Mouse (Mus musculus) macrophage (primary cell): Measurements from ENCODE around the gene Disp3. TPM values are rescaled to one million over a fixed set of nuclear protein-coding genes. Genes with fewer than 3 reads are reported as not detected.

Experiments
- H3K27ac ChIP-seq: fragments of 350-480 bp; formaldehyde crosslinking; 2 replicates; pipeline ENCODE4 v1.9.0; 2021
- H3K36me3 ChIP-seq: fragments of 350-480 bp; formaldehyde crosslinking; 2 replicates; pipeline ENCODE4 v1.9.0; 2021; ENCODE audit errors: inconsistent target
- H3K4me3 ChIP-seq: fragments of 350-480 bp; formaldehyde crosslinking; 2 replicates; pipeline ENCODE4 v1.9.0; 2021; ENCODE audit errors: inconsistent target
- H3K79me2 ChIP-seq: fragments of 350-480 bp; formaldehyde crosslinking; 2 replicates; pipeline ENCODE4 v1.9.0; 2021; ENCODE audit errors: inconsistent target
- WGBS: methylation state at CpG from one replicate; pipeline ENCODE4 v1.1.7; 2026; ENCODE audit warnings: inconsistent platforms; ENCODE audit not compliant: missing documents; 5-methylcytosine and 5-hydroxymethylcytosine counted together
- polyA plus RNA-seq: library from polyadenylated mRNA; stranded (reverse); fragments of 250-400 nt; gene quantifications from 3 replicates; pipeline ENCODE4 v1.2.4, GENCODE M21; 2018; ENCODE audit warnings: inconsistent platforms

Disp3 gene
- polyA plus RNA-seq, 1 experiment from 2014 or later, result not detected

DNA sequence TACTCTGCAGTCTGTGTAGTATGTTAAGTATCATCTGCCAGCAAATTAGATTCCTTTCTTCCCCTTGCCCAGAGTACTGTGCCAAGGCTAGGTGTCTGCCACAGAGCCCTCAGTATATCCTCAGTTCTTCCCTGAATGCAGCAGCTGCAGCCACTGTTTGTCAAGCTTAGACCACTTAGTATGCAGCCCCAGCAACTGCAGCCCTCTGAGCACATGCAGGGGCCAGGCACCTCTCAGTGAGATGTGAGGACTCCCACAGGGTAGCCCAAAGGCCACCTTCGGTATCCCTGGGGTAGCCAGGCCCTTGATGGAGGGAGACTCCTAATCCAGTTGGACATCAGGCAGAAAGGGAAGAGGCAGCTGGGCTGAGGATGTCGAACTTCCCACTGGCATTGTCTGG lies 14.5 kb downstream of the Disp3 start:
- Histone ChIP-seq H3K79me2 (no peaks in the 10 kb centered on the region), H3K36me3 (no peaks in the 10 kb centered on the region), H3K4me3 (no peak overlapping the region), H3K27ac (no peak overlapping the region)
- WGBS, result 7% methylated on average over 2 of the region's 2 CpGs

DNA sequence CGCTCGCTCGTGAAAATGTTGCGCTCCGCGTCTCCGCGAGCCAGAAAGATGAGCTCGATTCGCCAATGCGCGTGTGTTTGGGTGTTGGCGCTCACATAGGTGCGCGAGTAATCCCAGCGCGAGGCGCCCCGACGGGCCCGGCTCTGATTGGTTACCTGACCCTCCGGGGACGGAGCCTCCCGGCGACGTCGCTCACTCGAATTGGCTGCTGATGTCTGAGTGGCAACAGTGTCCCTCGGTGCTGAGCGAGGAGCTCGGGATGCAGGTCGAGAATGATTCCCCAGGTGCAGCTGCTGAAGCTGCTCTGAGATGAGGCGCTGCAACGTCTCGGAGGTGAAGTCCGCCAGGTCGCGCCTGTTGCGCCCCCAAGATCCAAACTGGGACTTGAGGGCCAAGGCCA lies 16.1 kb downstream of the Disp3 start:
- Histone ChIP-seq H3K27ac (no peak overlapping the region), H3K79me2 (no peaks in the 10 kb centered on the region), H3K4me3 (no peak overlapping the region), H3K36me3 (no peaks in the 10 kb centered on the region)
- 7% methylated on average over 38 of the region's 39 CpGs for WGBS

DNA sequence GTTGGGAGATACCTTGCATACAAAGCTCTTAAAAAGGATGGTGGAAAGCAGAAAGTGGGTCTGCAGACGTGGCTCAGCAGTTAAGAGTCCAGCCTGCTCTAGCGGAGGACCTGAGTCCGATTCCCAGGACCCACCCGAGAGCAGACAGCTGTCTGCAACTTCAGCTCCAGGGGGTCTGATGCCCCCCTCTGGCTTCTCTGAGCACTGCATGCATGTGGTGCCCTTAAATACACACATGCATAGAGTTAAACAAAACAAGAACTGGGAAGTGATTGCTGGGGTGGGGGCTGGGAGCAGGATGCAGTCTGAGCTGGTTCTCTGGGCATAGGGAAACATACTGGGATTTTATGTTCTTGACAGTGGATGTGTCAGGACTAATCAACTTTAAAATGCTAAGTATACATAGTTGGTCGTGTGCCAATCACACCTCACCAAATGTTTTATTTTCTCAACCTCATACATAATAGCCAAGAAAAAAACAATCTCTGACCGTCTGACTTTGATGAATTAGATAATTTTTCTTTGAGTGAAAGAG lies 20.7 kb downstream of the Disp3 start:
- Histone ChIP-seq H3K4me3 (no peak overlapping the region), H3K27ac (no peak overlapping the region), H3K36me3 (no peaks in the 10 kb centered on the region), H3K79me2 (no peaks in the 10 kb centered on the region)
- 93% methylated on average over 6 of the region's 6 CpGs for whole genome bisulfite sequencing

DNA sequence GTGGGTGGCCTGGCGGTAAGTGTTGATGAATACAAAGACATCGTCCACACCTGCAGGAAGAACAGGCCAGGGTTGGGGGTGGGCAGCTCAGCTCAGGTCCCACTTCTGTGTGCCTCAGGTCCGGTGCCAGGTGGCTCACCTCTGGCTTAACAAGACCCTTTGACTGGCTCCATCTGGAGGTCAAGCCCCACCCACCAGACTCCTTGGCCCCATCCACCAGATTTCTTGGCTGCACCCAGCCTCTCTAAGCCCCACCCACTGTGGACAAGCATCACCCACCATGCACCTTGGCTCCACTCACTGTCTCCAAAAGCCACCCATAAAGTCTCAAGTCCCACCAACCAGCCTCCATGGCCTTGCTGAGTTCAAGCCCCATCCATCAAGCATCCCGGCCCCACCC lies 27.8 kb downstream of the Disp3 start:
- WGBS, result 95% methylated on average over 4 of the region's 4 CpGs
- Histone ChIP-seq H3K27ac (no peak overlapping the region), H3K79me2 (no peaks in the 10 kb centered on the region), H3K36me3 (no peaks in the 10 kb centered on the region), H3K4me3 (no peak overlapping the region)

DNA sequence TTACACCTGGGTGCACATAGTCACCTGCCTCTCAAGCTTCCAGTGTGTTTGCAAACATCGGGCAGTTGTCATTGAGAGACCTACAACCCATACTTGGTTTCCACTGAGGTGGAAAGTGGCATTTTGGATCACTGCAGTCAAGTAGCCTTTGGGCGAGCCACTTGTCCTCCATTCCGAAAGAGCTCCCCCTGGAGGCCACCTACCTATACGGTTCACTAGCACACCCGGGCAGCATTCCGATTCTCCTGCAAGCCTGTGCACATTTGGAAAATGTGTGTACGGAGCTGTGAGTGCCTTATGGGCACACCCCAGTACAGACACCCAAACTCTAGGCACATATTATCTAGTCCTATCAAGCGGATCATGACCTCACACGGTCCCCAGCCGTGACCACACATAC lies 38.4 kb downstream of the Disp3 start:
- Histone ChIP-seq H3K36me3 (no peaks in the 10 kb centered on the region), H3K79me2 (no peaks in the 10 kb centered on the region), H3K4me3 (no peak overlapping the region), H3K27ac (no peak overlapping the region)
- 54% methylated on average over 9 of the region's 10 CpGs for WGBS

DNA sequence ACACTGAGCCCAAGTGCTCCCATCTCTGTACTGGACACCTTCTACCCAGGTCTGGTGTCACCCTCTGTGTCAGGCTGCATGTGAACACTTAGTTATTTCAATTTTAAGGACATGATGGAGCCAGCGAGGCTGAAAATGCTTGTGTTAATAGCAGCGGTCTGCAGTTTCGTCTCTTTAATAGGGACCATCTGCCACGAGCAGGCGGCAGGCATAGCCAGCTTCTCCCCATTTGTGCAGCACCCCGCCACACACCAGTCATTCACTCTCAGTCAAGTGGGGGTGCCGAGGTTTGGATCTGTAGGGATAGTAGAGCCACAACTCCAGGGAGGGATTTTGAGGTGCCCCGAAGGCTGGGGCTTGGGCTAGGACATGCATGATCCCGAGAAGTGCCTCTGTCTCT lies 47.4 kb downstream of the Disp3 start:
- WGBS, result 88% methylated on average over 9 of the region's 9 CpGs
- H3K4me3 ChIP-seq, result no peak overlapping the region
- no peaks in the 10 kb centered on the region for H3K36me3 ChIP-seq
- H3K27ac ChIP-seq, result no peak overlapping the region
- no peaks in the 10 kb centered on the region for H3K79me2 ChIP-seq

DNA sequence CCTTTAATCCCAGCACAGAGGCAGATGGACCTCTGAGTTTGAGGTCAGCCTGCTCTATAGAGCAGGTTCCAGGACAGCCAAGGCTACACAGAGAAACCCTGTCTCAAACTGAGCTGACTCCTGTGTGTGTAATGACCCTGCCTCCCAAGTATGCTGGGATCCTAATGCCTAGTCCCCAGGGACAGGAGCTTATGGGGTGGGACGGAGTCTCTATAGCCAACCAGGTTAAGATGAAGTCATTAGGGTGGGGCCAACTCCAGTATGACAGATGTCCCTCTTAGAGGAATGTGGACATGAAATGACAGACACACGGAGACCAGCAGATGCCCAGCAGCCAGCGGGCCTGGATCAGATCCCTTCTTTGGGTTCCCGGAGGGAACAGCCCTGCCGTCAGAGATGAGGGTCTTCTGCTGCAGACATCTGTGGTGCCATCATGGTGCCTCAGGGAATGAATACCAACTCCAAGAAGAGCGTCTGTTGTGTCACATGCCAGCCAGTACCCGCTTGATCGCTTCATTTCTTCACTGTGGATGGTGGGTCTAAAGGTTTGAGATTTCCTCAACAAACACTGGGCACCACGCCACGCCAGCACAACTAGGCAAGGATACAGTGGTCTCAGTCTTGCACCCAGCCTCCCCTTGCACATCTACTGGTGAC lies 48.2 kb downstream of the Disp3 start:
- no peaks in the 10 kb centered on the region for H3K79me2 ChIP-seq
- no peak overlapping the region for H3K27ac ChIP-seq
- WGBS, result 94% methylated on average over 10 of the region's 10 CpGs
- H3K36me3 ChIP-seq, result no peaks in the 10 kb centered on the region
- H3K4me3 ChIP-seq, result no peak overlapping the region

DNA sequence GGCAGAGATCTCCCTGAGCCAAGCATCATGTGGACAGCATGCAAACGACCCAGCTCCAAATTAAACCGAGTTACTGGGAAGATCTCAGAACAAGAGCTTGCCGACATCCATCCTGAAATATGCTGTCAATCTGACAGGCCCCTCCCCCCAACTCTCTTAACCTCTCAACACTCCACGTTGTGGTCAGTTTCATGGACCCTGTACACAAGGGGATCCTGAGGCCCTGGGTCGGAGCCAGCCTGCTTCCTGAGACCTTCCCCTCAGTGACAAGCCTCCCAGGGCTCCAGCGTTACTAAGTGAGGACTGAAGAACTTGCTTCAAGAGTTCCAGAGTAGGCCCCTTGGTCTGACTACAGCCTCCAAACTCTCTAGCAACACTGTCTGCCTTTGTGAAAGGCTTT lies 48.8 kb downstream of the Disp3 start:
- H3K79me2 ChIP-seq, result no peaks in the 10 kb centered on the region
- H3K36me3 ChIP-seq, result no peaks in the 10 kb centered on the region
- no peak overlapping the region for H3K27ac ChIP-seq
- H3K4me3 ChIP-seq, result no peak overlapping the region
- 53% methylated on average over 6 of the region's 6 CpGs for WGBS

DNA sequence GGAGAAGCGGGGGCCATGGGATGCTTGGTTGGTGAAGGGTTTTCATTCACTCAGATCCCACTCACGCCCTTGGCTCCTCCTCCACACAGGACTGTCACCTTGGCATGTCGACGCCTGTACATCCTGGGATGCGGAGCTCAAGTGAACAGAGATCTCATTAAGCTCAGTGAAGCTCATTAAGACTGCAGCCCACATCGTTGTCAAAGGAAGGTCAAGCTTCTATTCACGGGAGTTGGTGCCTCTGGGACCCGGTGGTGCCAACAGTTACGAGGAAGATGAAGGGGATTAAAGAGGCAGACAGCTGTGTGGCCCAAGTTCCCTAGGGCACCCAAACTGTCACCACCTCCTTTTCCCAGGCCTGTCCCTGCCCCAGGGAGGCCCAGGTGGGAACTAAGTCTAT lies 49.5 kb downstream of the Disp3 start:
- H3K4me3 ChIP-seq, result no peak overlapping the region
- H3K36me3 ChIP-seq, result no peaks in the 10 kb centered on the region
- no peaks in the 10 kb centered on the region for H3K79me2 ChIP-seq
- H3K27ac ChIP-seq, result no peak overlapping the region
- 80% methylated on average over 9 of the region's 9 CpGs for WGBS

DNA sequence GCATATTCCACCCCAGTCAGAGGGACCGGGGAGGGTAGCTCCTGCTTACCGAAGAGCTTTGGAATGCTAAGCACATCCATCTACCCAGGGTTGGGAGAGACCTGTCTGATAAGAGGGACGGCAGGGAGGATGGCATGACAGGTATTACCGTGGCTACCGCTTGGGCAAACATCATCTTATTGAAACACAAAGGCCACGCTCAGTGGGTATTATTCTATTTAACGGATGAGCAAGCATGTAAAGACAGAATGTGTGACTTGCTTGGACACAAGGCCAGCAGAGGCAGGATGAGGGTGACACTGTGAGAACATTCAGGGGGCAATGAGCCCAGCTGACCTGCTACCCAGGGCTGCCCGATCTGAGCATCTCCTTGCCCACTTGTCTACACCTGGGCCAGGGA lies 51.1 kb downstream of the Disp3 start:
- WGBS, result 92% methylated on average over 8 of the region's 8 CpGs
- H3K36me3 ChIP-seq, result no peaks in the 10 kb centered on the region

DNA sequence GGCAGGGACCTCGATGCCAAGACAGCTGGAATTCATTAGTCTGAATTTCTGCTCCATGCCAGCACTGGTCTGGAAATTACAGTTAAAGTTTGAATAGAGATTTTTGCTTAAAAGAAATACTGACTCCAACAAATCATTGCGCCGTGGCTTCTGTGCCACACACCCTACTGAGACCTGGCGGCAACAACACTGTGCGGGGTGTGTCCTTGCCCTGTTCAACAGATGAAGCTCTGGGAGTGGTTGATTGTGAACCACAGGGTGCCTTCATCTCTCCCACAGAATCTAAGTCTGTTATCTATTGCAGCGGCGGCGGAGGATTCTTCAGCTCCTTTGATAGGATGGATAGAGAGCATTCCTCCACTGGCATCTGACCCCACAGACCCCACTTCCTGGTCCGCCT lies 54.7 kb downstream of the Disp3 start:
- 88% methylated on average over 9 of the region's 9 CpGs for WGBS
- no peak overlapping the region for H3K27ac ChIP-seq
- no peaks in the 10 kb centered on the region for H3K79me2 ChIP-seq
- no peaks in the 10 kb centered on the region for H3K36me3 ChIP-seq
- H3K4me3 ChIP-seq, result no peak overlapping the region

More for the DNA sequence above, 51.1 kb downstream of the Disp3 start:
- H3K27ac ChIP-seq, result no peak overlapping the region
- H3K79me2 ChIP-seq, result no peaks in the 10 kb centered on the region
- H3K4me3 ChIP-seq, result no peak overlapping the region

DNA sequence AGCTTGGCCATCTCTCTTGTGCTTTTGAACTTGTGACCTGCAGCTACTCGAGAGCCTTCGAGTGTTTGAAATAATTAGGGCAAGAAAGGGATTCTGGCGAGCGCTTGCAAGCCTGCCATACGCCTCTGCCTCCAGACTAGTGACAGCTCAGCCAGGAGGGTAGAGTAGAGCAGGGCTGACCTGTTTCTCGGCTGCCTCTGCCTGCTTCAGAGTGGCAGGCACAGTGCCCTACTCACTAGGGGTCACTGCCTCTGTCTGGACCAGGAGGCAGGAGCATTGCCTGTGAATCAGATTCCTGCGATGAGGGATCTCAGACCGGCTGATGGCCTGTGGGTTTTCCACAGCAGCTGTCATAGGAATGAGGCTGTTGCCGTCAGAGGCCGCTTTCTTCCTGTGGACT lies 55.1 kb downstream of the Disp3 start:
- WGBS, result 62% methylated on average over 10 of the region's 10 CpGs

DNA sequence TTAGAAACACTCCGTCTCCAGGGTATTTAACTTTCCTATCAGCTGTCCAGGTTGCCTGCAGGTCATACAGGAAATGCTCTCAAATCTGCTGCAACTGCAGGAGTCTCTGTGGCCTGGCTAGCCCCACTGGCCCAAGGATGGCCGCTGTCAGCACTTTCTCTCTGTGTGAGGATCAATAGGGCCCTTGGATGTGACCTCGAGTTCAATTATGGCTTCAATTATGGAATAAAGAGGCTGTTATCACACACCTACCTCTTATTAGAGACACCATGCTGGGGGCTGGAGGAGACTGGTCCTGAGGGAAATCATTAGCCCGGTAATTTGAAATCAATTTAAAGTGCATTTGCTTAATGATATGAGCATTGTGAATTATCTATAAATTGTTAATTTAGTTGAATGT lies 55.6 kb downstream of the Disp3 start:
- WGBS, result 82% methylated on average over 4 of the region's 4 CpGs
- H3K36me3 ChIP-seq, result no peaks in the 10 kb centered on the region
- H3K27ac ChIP-seq, result no peak overlapping the region
- H3K4me3 ChIP-seq, result no peak overlapping the region
- no peaks in the 10 kb centered on the region for H3K79me2 ChIP-seq

More for the DNA sequence above, 55.1 kb downstream of the Disp3 start:
- Histone ChIP-seq H3K36me3 (no peaks in the 10 kb centered on the region), H3K79me2 (no peaks in the 10 kb centered on the region), H3K4me3 (no peak overlapping the region), H3K27ac (no peak overlapping the region)

DNA sequence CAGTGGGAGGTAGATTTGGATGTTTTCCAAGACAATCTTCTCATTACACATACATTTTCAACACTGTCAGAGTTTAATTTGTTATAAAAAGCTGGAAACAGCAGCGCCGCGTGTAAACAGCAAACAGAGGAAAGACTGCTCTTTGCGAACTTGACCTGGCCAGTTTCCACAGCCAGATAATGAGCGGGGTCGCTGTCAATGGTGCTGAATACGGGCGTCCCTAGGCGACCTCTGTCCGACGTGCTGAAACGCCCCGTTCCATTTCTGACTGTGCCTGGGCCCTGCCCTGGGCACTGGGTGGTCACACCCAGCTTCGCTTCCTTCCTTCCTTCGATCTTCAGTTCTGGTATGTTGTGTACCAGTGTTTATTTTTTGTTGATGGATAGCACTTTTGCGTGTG lies 58.1 kb downstream of the Disp3 start:
- Histone ChIP-seq H3K4me3 (no peak overlapping the region), H3K36me3 (no peaks in the 10 kb centered on the region), H3K27ac (no peak overlapping the region), H3K79me2 (no peaks in the 10 kb centered on the region)
- WGBS, result 6% methylated on average over 16 of the region's 16 CpGs

DNA sequence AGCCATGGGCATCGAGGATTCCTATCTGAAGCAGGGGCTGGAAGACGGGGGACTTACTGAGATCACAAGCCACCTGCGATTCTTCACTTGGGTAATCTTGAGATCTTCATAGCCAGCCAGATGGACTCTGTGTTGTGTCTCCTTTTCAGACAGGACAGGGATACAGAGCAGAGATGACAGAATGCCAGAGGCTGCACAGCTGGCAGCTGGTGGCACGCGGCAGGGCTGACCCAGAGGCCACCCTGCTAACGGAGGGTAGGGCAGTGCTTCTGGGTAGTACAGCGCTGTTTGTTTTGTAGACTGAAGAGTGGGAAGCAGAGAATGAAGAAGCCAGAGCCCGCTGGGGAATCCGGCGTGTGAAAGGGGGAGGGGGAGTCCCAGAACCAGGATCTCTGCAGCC lies 64.8 kb downstream of the Disp3 start:
- WGBS, result 50% methylated on average over 10 of the region's 10 CpGs

DNA sequence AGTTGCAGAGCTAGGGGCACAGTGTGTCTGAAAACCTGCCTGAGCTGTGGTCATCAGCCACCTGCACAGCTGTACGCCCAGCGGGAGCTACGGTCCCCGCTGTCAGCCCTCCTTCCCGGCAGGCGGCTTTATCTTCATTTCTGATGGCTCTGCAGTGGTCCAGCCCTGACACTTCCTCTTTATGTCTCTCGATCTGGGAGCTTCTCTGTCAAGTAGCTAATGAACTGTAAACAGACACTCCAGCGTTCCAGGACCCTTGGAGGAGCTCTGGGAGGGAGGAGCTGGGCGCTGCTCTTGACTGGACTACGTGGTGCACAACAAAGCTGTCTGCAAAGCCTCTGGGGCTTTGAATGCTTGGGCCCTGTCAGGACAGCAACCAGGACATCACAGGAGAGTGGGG lies 67.1 kb downstream of the Disp3 start:
- 10% methylated on average over 10 of the region's 10 CpGs for WGBS
- Histone ChIP-seq H3K79me2 (no peaks in the 10 kb centered on the region), H3K4me3 (no peak overlapping the region), H3K27ac (no peak overlapping the region), H3K36me3 (no peaks in the 10 kb centered on the region)

More for the DNA sequence above, 64.8 kb downstream of the Disp3 start:
- no peaks in the 10 kb centered on the region for H3K36me3 ChIP-seq
- H3K4me3 ChIP-seq, result no peak overlapping the region
- H3K79me2 ChIP-seq, result no peaks in the 10 kb centered on the region
- H3K27ac ChIP-seq, result no peak overlapping the region
